Mouse (Mus musculus) small intestine, adult 2 months (tissue): ENCODE measurements around the gene Gm9774. TPM values are rescaled to one million over a fixed set of nuclear protein-coding genes. Genes with fewer than 3 reads are reported as not detected.

ENCODE experiments used
- H3K27ac ChIP-seq: fragments of 200-500 bp; 2 replicates; pipeline ENCODE4 v1.5.1; 2012; ENCODE audit warnings: low read depth, low read length, control low read depth, inconsistent platforms; ENCODE audit not compliant: insufficient read depth
- H3K27me3 ChIP-seq: fragments of 200-500 bp; 2 replicates; pipeline ENCODE4 v1.6.1; 2012; ENCODE audit warnings: mild to moderate bottlenecking, moderate library complexity, low read length, inconsistent platforms; ENCODE audit not compliant: control insufficient read depth, insufficient read depth
- H3K36me3 ChIP-seq: fragments of 200-500 bp; 2 replicates; pipeline ENCODE4 v1.6.1; 2012; ENCODE audit warnings: mild to moderate bottlenecking, low read length, control low read depth, inconsistent platforms; ENCODE audit not compliant: control insufficient read depth, insufficient read depth
- H3K4me1 ChIP-seq: fragments of 200-500 bp; 2 replicates; pipeline ENCODE4 v1.6.1; 2012; ENCODE audit warnings: low read length, inconsistent platforms, mixed read lengths; ENCODE audit not compliant: control insufficient read depth, insufficient read depth, insufficient read length
- H3K4me3 ChIP-seq: fragments of 200-500 bp; 2 replicates; pipeline ENCODE4 v1.5.1; 2012; ENCODE audit warnings: low read depth, mild to moderate bottlenecking, control low read depth, inconsistent platforms, low read length, moderate library complexity
- CTCF ChIP-seq: fragments of 200-500 bp; IDR thresholded peaks from 2 replicates; pipeline ENCODE4 v1.5.1; 2012; ENCODE audit warnings: low read depth, mild to moderate bottlenecking, control low read depth, inconsistent platforms, low read length, moderate library complexity, mixed read lengths; ENCODE audit not compliant: insufficient replicate concordance, insufficient read length; ENCODE audit errors: extremely low read depth
- POLR2A ChIP-seq: fragments of 200-500 bp; IDR thresholded peaks from 2 replicates; pipeline ENCODE4 v1.6.1; 2012; ENCODE audit warnings: low read depth, mild to moderate bottlenecking, control low read depth, inconsistent platforms, low read length, moderate library complexity
- WGBS: fragments of 180-500 bp; shearing (Covaris S2); methylation state at CpG from one replicate; pipeline ENCODE4 v1.1.7; 2018; 5-methylcytosine and 5-hydroxymethylcytosine counted together
- polyA plus RNA-seq: library from polyadenylated mRNA; depleted of rRNA; stranded (reverse); fragments of >200 nt; gene quantifications from 2 replicates; pipeline ENCODE4 v1.2.3, GENCODE M21; 2012; rRNA removed

Gene Gm9774
- polyA plus RNA-seq, 1 experiment = 8.0 TPM

GRCm38 (mm10) chr3:92438689-92439088 is 9.5 kb upstream of the Gm9774 start, which contains the start of gene Sprr1b:
Sprr1b (minus strand) TSS chr3:92438789.
- Histone ChIP-seq H3K4me3 (no peak within 1 kb of the TSS), H3K27ac (no peak within 1 kb of the TSS), H3K27me3 (no peaks in the 10 kb centered on the region), H3K4me1 (no peaks in the 10 kb centered on the region), H3K36me3 (no peaks in the 10 kb centered on the region)
- TF ChIP-seq CTCF (no peak), POLR2A (no peak)
- 89% methylated on average over 3 of the region's 3 CpGs for WGBS

- Histone ChIP-seq H3K27ac (no peak within 1 kb of the TSS), H3K36me3 (no peaks in the 10 kb centered on the region), H3K27me3 (no peaks in the 10 kb centered on the region), H3K4me3 (no peak within 1 kb of the TSS), H3K4me1 (no peaks in the 10 kb centered on the region)
- no peak for TF ChIP-seq POLR2A
- TF ChIP-seq CTCF = no peak
- 86% methylated on average over 2 of the region's 2 CpGs for WGBS
Observed at GRCm38 (mm10) chr3:92432282-92432681, 3.1 kb upstream of the Gm9774 start, which contains the start of gene Sprr2k. Sprr2k (plus strand) TSS chr3:92432582.

GRCm38 (mm10) chr3:92417782-92418181 is 11.4 kb downstream of the Gm9774 start, which contains the start of gene Sprr2j-ps:
Sprr2j-ps (plus strand) TSS chr3:92418082.
- no peaks in the 10 kb centered on the region for H3K36me3 ChIP-seq
- H3K4me1 ChIP-seq = no peaks in the 10 kb centered on the region
- TF ChIP-seq POLR2A = no peak
- no peak for TF ChIP-seq CTCF
- 87% methylated on average over 2 of the region's 2 CpGs for WGBS
- no peak within 1 kb of the TSS for H3K4me3 ChIP-seq
- H3K27me3 ChIP-seq = no peaks in the 10 kb centered on the region
- H3K27ac ChIP-seq = no peak within 1 kb of the TSS

GRCm38 (mm10) chr3:92407691-92408090 is 21.5 kb downstream of the Gm9774 start, which contains the start of gene Sprr2i:
Sprr2i (plus strand) TSS chr3:92407991.
- H3K27me3 ChIP-seq = no peaks in the 10 kb centered on the region
- H3K4me3 ChIP-seq = no peak within 1 kb of the TSS
- TF ChIP-seq CTCF = no peak
- no peak for TF ChIP-seq POLR2A
- no peaks in the 10 kb centered on the region for H3K4me1 ChIP-seq
- no peaks in the 10 kb centered on the region for H3K36me3 ChIP-seq
- H3K27ac ChIP-seq = no peak within 1 kb of the TSS
- WGBS = 87% methylated on average over 2 of the region's 2 CpGs

- Histone ChIP-seq H3K4me3 (no peak overlapping the region), H3K4me1 (no peaks in the 10 kb centered on the region), H3K27ac (no peak overlapping the region), H3K36me3 (no peaks in the 10 kb centered on the region), H3K27me3 (no peaks in the 10 kb centered on the region)
- 9% methylated on average over 1 of the region's 1 CpGs for WGBS
- no peak for TF ChIP-seq CTCF
- no peak for TF ChIP-seq POLR2A
Observed at GRCm38 (mm10) chr3:92394301-92394700, 34.9 kb downstream of the Gm9774 start.

GRCm38 (mm10) chr3:92385385-92385784 is 43.8 kb downstream of the Gm9774 start, which contains the start of gene Sprr2h:
Sprr2h (plus strand) TSS chr3:92385685.
- Histone ChIP-seq H3K27ac (no peak within 1 kb of the TSS), H3K27me3 (no peaks in the 10 kb centered on the region), H3K4me3 (no peak within 1 kb of the TSS), H3K4me1 (no peaks in the 10 kb centered on the region), H3K36me3 (no peaks in the 10 kb centered on the region)
- 78% methylated on average over 1 of the region's 1 CpGs for WGBS
- no peak for TF ChIP-seq POLR2A
- TF ChIP-seq CTCF = no peak

Other genes starting within 250 kb of the Gm9774 start
- gene Sprr2a1, start 213.6 kb downstream of the Gm9774 start, polyA plus RNA-seq = 62.1 and 77.3 TPM in 2 replicates
- 35,085 and 54,275 TPM in 2 replicates for gene Sprr2a2, start 213.5 kb downstream of the Gm9774 start, polyA plus RNA-seq
- gene Sprr2a3, start 144.0 kb downstream of the Gm9774 start, polyA plus RNA-seq = 208 and 247 TPM in 2 replicates
- not detected in 2 replicates for gene Sprr2b, start 112.8 kb downstream of the Gm9774 start, polyA plus RNA-seq
- gene Sprr2d, start 90.3 kb downstream of the Gm9774 start, polyA plus RNA-seq = not detected in 2 replicates
- not detected in 2 replicates for gene Sprr2e, start 77.3 kb downstream of the Gm9774 start, polyA plus RNA-seq
- not detected in 2 replicates for gene Sprr2f, start 64.2 kb downstream of the Gm9774 start, polyA plus RNA-seq
- not detected in 2 replicates for gene Sprr2h, start 43.7 kb downstream of the Gm9774 start, polyA plus RNA-seq
- not detected in 2 replicates for gene Sprr2i, start 21.4 kb downstream of the Gm9774 start, polyA plus RNA-seq
- not detected in 2 replicates for gene Sprr2j-ps, start 11.3 kb downstream of the Gm9774 start, polyA plus RNA-seq
- not detected in 2 replicates for gene Sprr2k, start 3.2 kb upstream of the Gm9774 start, polyA plus RNA-seq
- gene Sprr1b, start 9.4 kb upstream of the Gm9774 start, polyA plus RNA-seq = not detected in 2 replicates
- gene Sprr3, start 29.3 kb upstream of the Gm9774 start, polyA plus RNA-seq = 0.19 TPM in 1 of 2 replicates, not detected in the other
- gene Sprr1a, start 56.5 kb upstream of the Gm9774 start, polyA plus RNA-seq = 43.3 and 86.0 TPM in 2 replicates
- not detected in 2 replicates for gene Sprr4, start 71.1 kb upstream of the Gm9774 start, polyA plus RNA-seq
- gene 2310046K23Rik, start 105.1 kb upstream of the Gm9774 start, polyA plus RNA-seq = not detected in 2 replicates
- 0.34 TPM in 1 of 2 replicates, not detected in the other for gene Ivl, start 144.3 kb upstream of the Gm9774 start, polyA plus RNA-seq
- gene Smcp, start 159.6 kb upstream of the Gm9774 start, polyA plus RNA-seq = 0.62 TPM in 1 of 2 replicates, not detected in the other
- gene 2210017I01Rik, start 178.1 kb upstream of the Gm9774 start, polyA plus RNA-seq = not detected in 2 replicates
- gene Lce6a, start 192.2 kb upstream of the Gm9774 start, polyA plus RNA-seq = not detected in 2 replicates
- not detected in 2 replicates for gene Lce1a1, start 218.9 kb upstream of the Gm9774 start, polyA plus RNA-seq
- not detected in 2 replicates for gene Lce1b, start 227.5 kb upstream of the Gm9774 start, polyA plus RNA-seq
- not detected in 2 replicates for gene Lce1a2, start 240.9 kb upstream of the Gm9774 start, polyA plus RNA-seq
- gene Lce1c, start 249.8 kb upstream of the Gm9774 start, polyA plus RNA-seq = not detected in 2 replicates